Mouse (Mus musculus) embryonic facial prominence, embryonic 14.5 days (tissue): ENCODE measurements around the gene Myh6. TPM values are rescaled to one million over a fixed set of nuclear protein-coding genes. Genes with fewer than 3 reads are reported as not detected.
A peak's percentile ranks its signal among the peaks of the same experiment; 100 is the strongest.
"Not testable (repeated sequence)": the region's sequence is repeated elsewhere in the genome, so short reads cannot be mapped to it uniquely, and the experiment has no call there.

Experiments
- ATAC-seq: fragments of 200-750 bp; cut with Nextera tagmentation; 2 replicates; pipeline ENCODE4 v1.8.0; 2017; ENCODE audit warnings: low read depth, moderate number of reproducible peaks, moderate TSS enrichment
- DNase-seq: peaks from one replicate; pipeline ENCODE4 v3.0.0-alpha.2; 2015; ENCODE audit warnings: low spot score
- H3K27ac ChIP-seq: fragments of 300-500 bp; sonication (generic); replicated peaks from 2 replicates; pipeline ENCODE4 v1.5.1; 2014; ENCODE audit warnings: low read depth, mild to moderate bottlenecking, low read length, moderate library complexity
- H3K27me3 ChIP-seq: fragments of 300-500 bp; sonication (generic); replicated peaks from 2 replicates; pipeline ENCODE4 v1.6.1; 2014; ENCODE audit warnings: low read length; ENCODE audit not compliant: control insufficient read depth, insufficient read depth
- H3K36me3 ChIP-seq: fragments of 300-500 bp; sonication (generic); 2 replicates; pipeline ENCODE4 v1.6.1; 2014; ENCODE audit warnings: low read length, mixed read lengths; ENCODE audit not compliant: control insufficient read depth, insufficient read depth
- H3K4me1 ChIP-seq: fragments of 300-500 bp; sonication (generic); 2 replicates; pipeline ENCODE4 v1.6.1; 2014; ENCODE audit warnings: antibody characterized with exemption, low read length; ENCODE audit not compliant: control insufficient read depth, insufficient read depth
- H3K4me2 ChIP-seq: fragments of 300-500 bp; sonication (generic); 2 replicates; pipeline ENCODE4 v1.6.1; 2014; ENCODE audit warnings: low read depth, mild to moderate bottlenecking, low read length, moderate library complexity, mixed read lengths
- H3K4me3 ChIP-seq: fragments of 300-500 bp; sonication (generic); 2 replicates; pipeline ENCODE4 v1.5.1; 2014; ENCODE audit warnings: low read depth, mild to moderate bottlenecking, low read length
- H3K9ac ChIP-seq: fragments of 300-500 bp; sonication (generic); 2 replicates; pipeline ENCODE4 v1.6.1; 2014; ENCODE audit warnings: low read depth, mild to moderate bottlenecking, low read length, moderate library complexity, mixed read lengths
- H3K9me3 ChIP-seq: fragments of 300-500 bp; sonication (generic); 2 replicates; pipeline ENCODE4 v1.6.1; 2016; ENCODE audit warnings: low read length; ENCODE audit not compliant: control insufficient read depth
- WGBS: fragments of 180-500 bp; shearing (Covaris S2); extraction: QIAGEN DNeasy Blood & Tissue Kit; methylation state at CpG from one replicate; pipeline ENCODE4 v1.1.7; 2014; 5-methylcytosine and 5-hydroxymethylcytosine counted together
- polyA plus RNA-seq: library from polyadenylated mRNA; unstranded; fragments of >200 nt; fragmentation: Nextera tagmentation; extraction: Ambion mirVana; gene quantifications from 2 replicates; pipeline ENCODE4 v1.2.1, GENCODE M21; 2014

Myh6 gene
- polyA plus RNA-seq, 1 experiment from 2014 or later: 10.3 TPM

DNA sequence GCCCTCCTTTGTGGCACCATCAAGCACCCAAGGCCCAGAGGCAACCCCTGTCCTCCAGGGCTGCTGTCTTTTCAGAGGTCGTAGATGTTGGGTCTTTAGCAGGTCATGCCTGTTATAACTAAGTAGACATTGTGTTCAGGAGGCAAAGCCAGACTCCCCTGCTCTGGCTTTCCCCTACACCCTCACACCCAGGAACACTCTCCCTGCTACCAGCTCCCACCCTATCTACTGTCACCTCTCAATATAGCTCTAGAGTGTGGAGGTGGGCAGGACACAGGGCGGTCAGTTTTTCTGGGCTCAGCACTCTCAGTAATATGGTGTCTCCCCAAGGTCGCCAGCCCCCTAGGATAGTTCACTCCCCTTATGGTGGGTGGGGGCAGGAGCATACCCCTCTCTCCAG is 1.1 kb upstream of the Myh6 start:
- Histone ChIP-seq H3K27me3 (no peaks in the 10 kb centered on the region), H3K4me2 (no peak overlapping the region), H3K4me1 (no peaks in the 10 kb centered on the region), H3K27ac (no peak overlapping the region), H3K4me3 (no peak overlapping the region), H3K36me3 (no peaks in the 10 kb centered on the region), H3K9ac (no peak overlapping the region), H3K9me3 (no peaks in the 10 kb centered on the region)
- WGBS: 88% methylated on average over 3 of the region's 3 CpGs
- DNase-seq (no peak), ATAC-seq (no peak)

DNA sequence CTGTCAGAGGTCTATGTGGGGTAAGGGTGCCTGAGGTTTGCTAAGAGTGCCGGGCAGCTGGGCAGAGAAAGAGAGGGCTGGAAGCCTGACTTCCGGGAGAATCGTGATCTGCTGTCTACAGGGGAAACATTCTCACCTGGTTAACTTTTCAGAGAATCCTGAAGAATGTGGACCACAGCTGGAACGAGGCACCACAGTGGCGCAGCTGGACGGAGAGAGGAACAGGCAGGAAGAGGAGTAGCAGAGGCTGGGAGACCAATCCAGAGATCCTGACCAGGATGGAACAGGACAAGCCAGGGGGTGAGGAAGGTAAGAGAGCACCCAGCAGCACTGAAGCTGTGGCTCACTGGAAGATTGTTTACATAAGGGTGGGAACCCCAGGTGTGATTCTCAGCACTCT is 1.1 kb downstream of the Myh6 start:
- ATAC-seq (no peak), DNase-seq (no peak)
- WGBS: 56% methylated on average over 6 of the region's 6 CpGs
- Histone ChIP-seq H3K9me3 (no peaks in the 10 kb centered on the region), H3K27ac (no peak overlapping the region), H3K27me3 (no peaks in the 10 kb centered on the region), H3K4me1 (no peaks in the 10 kb centered on the region), H3K4me3 (no peak overlapping the region), H3K9ac (no peak overlapping the region), H3K36me3 (no peaks in the 10 kb centered on the region), H3K4me2 (no peak overlapping the region)

DNA sequence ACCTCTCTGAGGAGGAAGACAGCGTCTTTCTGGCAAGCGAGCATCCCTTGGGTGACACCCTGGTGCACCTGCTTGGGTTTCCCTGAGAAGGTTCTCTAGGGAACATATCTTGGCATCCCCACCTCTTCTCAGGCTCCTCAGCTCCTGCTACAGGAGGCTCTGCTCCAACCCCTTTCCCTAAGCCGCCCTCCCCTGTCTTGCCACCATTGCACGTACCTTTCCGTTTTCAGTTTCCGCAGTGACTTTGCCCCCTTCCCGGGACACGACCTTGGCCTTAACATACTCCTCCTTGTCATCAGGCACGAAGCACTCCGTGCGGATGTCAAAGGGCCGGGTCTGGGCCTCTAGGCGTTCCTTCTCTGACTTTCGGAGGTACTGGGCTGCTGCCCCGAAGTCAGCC is 1.7 kb downstream of the Myh6 start:
- no peak overlapping the region for H3K27ac ChIP-seq
- H3K27me3 ChIP-seq: no peaks in the 10 kb centered on the region
- no peaks in the 10 kb centered on the region for H3K36me3 ChIP-seq
- ATAC-seq (no peak), DNase-seq (no peak)
- H3K9me3 ChIP-seq: no peaks in the 10 kb centered on the region
- 79% methylated on average over 15 of the region's 15 CpGs for WGBS
- no peak overlapping the region for H3K4me3 ChIP-seq
- H3K4me1 ChIP-seq: no peaks in the 10 kb centered on the region
- H3K9ac ChIP-seq: no peak overlapping the region
- no peak overlapping the region for H3K4me2 ChIP-seq

DNA sequence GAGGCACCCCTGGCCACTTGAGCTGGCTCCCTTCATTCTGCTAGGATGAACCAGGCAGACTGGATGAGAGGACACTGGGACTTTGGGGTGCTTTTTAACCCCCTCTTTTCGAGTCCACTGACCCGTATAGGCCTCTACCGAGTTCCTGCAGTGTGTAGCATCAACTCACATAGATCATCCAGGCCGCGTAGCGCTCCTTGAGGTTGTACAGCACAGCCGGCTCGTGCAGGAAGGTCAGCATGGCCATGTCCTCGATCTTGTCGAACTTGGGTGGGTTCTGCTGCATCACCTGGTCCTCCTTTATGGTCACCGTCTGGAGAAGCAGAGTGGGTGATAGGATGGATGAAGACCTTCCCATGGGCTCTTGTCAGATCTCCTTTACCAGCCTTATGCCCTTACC is 3.0 kb downstream of the Myh6 start:
- Histone ChIP-seq H3K27me3 (no peaks in the 10 kb centered on the region), H3K36me3 (no peaks in the 10 kb centered on the region), H3K9ac (no peak overlapping the region), H3K9me3 (no peaks in the 10 kb centered on the region), H3K27ac (no peak overlapping the region), H3K4me3 (no peak overlapping the region), H3K4me2 (no peak overlapping the region), H3K4me1 (no peaks in the 10 kb centered on the region)
- 90% methylated on average over 11 of the region's 11 CpGs for WGBS
- DNase-seq (no peak), ATAC-seq (no peak)

DNA sequence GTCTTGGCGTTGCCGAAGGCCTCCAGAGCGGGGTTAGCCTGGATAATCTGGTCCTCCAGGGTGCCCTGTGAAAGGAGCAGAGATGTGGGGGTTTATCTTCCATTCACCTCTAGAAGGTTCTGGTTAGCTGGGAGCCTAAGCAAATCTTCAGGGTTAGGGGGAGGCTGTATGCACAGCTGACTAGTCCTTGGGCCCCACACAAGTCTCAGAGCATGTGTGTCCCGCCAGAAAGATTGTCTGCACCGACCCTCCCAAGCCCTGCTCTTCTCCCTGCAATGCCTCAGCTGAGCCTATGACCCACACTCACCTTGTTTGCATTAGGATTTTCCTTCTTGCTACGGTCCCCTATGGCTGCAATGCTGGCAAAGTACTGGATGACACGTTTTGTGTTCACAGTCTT is 4.0 kb downstream of the Myh6 start:
- 85% methylated on average over 6 of the region's 7 CpGs for WGBS
- DNase-seq: no peak
- H3K9ac ChIP-seq: no peak overlapping the region
- H3K27ac ChIP-seq: no peak overlapping the region
- no peak overlapping the region for H3K4me2 ChIP-seq
- ATAC-seq: no peak
- no peaks in the 10 kb centered on the region for H3K36me3 ChIP-seq
- no peaks in the 10 kb centered on the region for H3K27me3 ChIP-seq
- H3K4me3 ChIP-seq: no peak overlapping the region
- no peaks in the 10 kb centered on the region for H3K4me1 ChIP-seq
- H3K9me3 ChIP-seq: no peaks in the 10 kb centered on the region

DNA sequence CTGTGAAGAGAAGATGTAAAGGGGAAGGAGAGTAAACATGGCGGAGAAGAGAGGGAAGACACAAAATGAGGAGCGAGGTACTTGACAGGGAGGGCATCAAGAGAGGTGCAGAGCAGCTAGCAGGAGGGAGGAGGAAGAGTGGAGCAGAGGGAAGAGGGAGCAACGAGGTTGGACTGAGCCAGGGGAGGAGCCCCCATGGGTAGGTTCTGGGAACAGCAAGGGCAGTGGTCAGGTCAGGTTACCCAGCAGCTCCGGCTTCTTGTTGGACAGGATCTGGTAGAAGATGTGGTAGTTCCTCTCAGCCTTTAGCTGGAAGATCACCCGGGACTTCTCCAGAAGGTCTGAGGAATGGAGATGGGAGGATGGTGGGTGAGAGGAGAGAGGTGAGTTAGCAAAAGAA is 5.2 kb downstream of the Myh6 start:
- H3K4me1 ChIP-seq: no peaks in the 10 kb centered on the region

DNA sequence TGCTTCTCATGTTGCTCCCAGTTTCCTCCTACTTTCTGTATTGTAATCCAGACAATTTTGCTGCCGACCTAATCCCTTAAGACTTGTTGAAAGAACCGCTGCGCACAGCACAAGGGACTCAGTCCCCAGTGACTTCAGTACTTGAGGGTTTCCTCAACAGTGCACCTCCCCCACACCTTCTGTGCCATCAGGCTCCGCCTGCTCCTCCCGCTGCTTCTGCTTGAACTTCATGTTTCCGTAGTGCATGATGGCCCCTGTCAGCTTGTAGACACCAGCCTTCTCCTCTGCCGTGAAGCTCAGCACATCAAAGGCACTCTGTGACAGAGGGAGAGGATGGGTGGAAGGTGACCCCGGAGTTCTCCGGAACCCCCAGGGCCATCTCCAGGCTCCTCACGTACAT is 6.0 kb downstream of the Myh6 start:
- H3K36me3 ChIP-seq: no peaks in the 10 kb centered on the region
- H3K27me3 ChIP-seq: no peaks in the 10 kb centered on the region
- no peaks in the 10 kb centered on the region for H3K4me1 ChIP-seq
- H3K27ac ChIP-seq: no peak overlapping the region
- no peaks in the 10 kb centered on the region for H3K9me3 ChIP-seq
- H3K4me3 ChIP-seq: no peak overlapping the region
- H3K4me2 ChIP-seq: no peak overlapping the region
- peak; percentile 74 for DNase-seq
- WGBS: 67% methylated on average over 10 of the region's 10 CpGs
- no peak for ATAC-seq
- no peak overlapping the region for H3K9ac ChIP-seq

More for the DNA sequence above, 5.2 kb downstream of the Myh6 start:
- H3K4me2 ChIP-seq: no peak overlapping the region
- no peak overlapping the region for H3K4me3 ChIP-seq
- WGBS: 79% methylated on average over 5 of the region's 5 CpGs
- no peak overlapping the region for H3K9ac ChIP-seq
- ATAC-seq (no peak), DNase-seq (no peak)
- H3K27ac ChIP-seq: no peak overlapping the region
- no peaks in the 10 kb centered on the region for H3K36me3 ChIP-seq
- no peaks in the 10 kb centered on the region for H3K9me3 ChIP-seq
- H3K27me3 ChIP-seq: no peaks in the 10 kb centered on the region

DNA sequence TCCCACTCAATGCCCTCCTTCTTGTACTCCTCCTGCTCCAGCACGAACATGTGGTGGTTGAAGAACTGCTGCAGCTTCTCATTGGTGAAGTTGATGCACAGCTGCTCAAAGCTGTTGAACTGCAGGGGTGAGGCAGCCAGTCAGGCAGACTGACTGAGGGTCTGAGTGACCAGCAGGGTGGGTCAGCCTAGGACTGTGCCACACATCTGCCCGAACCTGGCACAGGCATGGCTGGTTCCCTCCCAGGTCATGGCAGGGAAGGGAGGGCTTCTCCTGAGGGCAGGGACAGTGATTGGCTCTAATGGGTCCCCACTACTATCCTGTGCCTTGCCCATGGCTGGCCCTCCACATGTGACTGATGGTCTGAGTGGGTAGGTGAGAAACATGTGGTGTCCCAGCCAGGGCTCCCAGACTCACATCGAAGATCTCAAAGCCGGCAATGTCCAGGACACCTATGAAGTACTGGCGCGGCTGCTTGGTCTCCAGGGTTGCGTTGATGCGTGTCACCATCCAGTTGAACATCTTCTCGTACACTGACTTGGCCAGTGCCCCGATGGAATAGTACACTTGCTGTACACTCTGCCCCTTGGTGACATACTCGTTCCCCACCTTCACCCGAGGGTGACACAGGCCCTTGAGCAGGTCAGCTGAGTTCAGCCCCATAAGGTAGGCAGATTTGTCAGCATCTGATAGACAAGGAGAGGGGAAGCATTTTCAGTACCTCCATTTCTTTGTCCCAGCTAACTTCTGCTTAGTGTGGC is 6.7 kb downstream of the Myh6 start:
- H3K4me2 ChIP-seq, H3K4me3 ChIP-seq, H3K4me1 ChIP-seq, DNase-seq, H3K27me3 ChIP-seq, H3K36me3 ChIP-seq, H3K9ac ChIP-seq, ATAC-seq, H3K9me3 ChIP-seq, H3K27ac ChIP-seq: not testable (repeated sequence)
- 94% methylated on average over 12 of the region's 12 CpGs for WGBS

DNA sequence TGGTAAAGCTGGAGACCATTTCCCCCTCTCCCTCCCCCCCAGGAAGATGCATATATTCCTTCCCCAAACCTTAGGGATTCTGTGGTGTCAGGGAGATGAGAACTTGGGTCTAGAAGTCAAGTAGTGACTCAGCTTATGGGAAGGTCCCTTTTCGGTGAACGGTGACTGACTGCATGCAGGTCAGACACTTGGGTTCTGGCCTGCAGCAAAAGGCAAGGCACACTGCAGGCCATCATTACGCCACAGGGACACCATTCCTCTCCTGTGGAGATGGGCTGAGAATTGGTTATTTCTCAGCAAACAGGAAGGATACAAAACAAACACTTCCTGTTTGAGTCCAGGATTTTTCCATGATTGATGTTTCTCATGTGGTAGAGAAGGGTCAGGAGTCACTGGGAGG is 7.5 kb downstream of the Myh6 start:
- 83% methylated on average over 3 of the region's 3 CpGs for WGBS
- no peaks in the 10 kb centered on the region for H3K36me3 ChIP-seq
- H3K4me3 ChIP-seq: no peak overlapping the region
- no peaks in the 10 kb centered on the region for H3K27me3 ChIP-seq
- no peak overlapping the region for H3K4me2 ChIP-seq
- no peak overlapping the region for H3K9ac ChIP-seq
- DNase-seq (no peak), ATAC-seq (no peak)
- H3K9me3 ChIP-seq: no peaks in the 10 kb centered on the region
- H3K4me1 ChIP-seq: no peaks in the 10 kb centered on the region
- H3K27ac ChIP-seq: no peak overlapping the region
